Mouse (Mus musculus): Measurements from ENCODE around the gene Ebp. TPM values are rescaled to one million over a fixed set of nuclear protein-coding genes. Genes with fewer than 3 reads are reported as not detected.

Ebp gene
- polyA plus RNA-seq, 1 experiment from 2014 or later: 53.4 TPM

- DNase-seq (ENCODE audit: low spot score): no peak
Observed at GRCm38 (mm10) chrX:8192126-8192639, 1.1 kb downstream of the Ebp start.

DNA sequence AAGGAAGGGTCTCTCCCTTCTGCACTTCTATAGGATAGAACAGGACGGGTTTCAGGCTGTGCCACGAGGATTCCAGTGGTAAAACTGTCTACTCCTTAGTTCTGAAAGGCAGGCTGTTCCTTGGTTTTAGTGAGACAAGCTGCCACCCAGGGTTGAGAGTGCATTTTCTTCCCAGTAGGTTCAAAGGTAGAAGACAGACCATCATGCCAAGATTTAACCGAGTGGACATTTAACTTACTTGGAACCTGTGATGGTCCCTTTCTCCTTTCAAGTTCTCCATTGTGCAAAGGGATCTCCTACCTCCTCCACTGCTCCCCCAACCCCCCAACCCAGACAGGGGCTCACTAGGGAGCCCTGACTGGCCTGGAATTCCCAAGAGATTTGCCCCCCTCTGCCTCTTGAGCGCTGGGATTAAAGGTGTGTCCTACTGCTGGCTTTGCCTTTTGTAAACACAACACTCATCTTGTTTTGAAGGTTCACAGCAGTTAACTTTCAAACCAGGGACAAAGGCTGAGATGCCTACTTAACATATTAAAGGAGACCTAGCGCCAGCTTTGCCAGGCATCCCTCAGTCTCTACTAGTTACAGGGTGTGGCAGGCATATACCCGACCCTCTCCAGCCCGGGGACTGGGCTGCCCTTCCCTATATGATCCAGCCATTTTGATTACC, 10.3 kb downstream of the Ebp start:
- DNase-seq (ENCODE audit: low spot score): no peak

- no peak for DNase-seq (ENCODE audit: low spot score)
Observed at GRCm38 (mm10) chrX:8179646-8180045, 13.7 kb downstream of the Ebp start.

DNA sequence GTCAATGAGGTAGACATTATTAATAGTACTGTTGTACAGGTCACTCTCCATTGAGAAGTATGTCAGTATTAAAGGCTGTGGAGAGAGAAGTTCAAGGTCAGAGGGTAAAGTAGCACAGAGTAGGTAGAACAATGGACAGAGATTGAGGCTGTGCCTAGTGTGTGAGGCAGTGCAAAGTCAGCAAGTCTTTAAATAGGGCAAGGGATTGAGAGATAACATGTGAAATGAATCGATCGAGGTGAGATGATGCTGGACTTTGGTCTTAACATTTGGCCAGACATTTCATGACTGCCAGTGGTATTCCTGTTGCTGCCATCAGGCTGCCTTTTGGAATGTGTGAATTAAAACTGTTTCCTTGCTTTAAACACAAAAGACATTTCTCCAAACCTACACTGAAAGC, 14.4 kb downstream of the Ebp start:
- no peak for DNase-seq (ENCODE audit: low spot score)

GRCm38 (mm10) chrX:8175504-8176385, 17.6 kb downstream of the Ebp start, which contains the start of gene Tbc1d25:
Tbc1d25 (minus strand) TSS chrX:8176181.
- DNase-seq (ENCODE audit: low spot score): peak; percentile 87

DNA sequence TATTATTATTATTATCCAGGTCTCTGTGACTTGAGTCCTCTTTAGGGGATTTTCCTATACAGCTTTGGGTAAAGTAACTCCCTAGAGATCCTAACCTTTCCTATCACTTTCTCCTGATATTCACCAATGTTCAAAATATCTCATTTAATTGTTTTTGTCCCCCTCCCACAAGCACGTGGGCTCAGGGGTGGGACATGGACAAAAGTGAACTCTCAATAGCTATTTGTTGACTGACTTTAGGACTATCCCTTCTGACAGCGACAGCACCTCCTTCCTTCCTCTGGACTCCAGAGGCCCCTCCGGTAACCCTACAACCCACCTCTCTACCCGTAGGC, 18.2 kb downstream of the Ebp start:
- DNase-seq (ENCODE audit: low spot score): no peak

DNA sequence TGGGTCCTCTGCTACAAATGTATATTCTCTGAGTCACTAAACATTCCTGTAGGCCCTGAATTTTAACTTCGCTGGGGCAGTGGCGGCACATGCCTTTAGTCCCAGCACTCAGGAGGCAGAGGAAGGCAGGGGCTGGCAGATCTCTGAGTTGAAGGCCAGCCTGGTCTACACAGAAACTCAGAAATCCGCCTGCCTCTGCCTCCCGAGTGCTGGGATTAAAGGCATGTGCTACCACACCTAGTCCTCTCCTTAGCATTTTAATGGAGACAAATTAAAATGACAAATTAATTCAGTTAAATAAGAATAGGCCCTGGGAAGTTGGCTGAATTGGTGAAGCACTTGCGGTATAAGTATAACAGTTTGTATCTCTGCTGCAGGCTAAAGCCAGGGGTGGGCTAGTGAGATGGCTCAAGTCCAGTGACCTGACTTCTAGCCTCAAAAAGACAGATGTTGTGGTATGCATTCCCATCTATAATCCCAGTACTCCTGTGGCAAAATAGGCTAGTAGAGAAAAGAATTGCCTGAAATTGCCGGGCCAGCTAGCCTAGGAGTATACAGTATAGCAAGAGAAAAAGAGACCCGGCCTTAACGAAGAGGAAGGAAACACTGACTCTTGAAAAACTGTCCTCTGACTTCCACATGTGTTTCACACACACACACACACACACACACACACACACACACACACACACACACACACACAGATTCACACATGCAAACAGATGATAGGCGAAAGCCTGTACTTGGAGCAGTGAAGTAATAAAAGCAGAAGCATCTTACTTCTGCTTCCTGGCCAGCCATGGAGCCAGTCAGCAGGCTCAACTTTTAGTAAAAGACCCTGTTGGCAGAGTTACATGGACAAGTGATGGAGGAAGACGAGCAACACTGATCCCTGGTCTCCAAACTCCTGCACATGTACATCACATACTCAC, 25.3 kb downstream of the Ebp start:
- DNase-seq (ENCODE audit: low spot score): no peak

- DNase-seq (ENCODE audit: low spot score): no peak
Observed at GRCm38 (mm10) chrX:8164471-8164870, 28.8 kb downstream of the Ebp start.

DNA sequence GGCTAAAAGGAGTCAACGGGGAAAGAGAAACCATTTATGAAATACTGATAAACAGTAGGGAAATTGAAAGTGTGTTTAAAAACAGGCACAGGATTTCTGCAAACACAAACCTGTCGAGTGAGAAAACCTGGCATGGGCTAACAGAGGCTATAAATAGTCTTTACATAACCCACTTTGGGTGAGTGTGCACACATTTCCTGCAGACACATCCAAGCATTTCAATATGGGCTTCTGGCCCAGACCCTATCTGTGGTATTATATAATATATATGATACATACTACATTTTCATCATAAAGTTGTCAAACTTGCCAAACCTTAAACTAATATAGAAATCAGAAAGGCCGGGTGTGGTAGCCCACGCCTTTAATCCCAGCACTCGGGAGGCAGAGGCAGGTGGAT, 30.2 kb downstream of the Ebp start:
- DNase-seq (ENCODE audit: low spot score): no peak

GRCm38 (mm10) chrX:8145153-8145991, 47.9 kb downstream of the Ebp start, which contains the start of gene Rbm3:
Rbm3 (minus strand) TSS chrX:8145880.
- DNase-seq (ENCODE audit: low spot score): peak; percentile 89

DNA sequence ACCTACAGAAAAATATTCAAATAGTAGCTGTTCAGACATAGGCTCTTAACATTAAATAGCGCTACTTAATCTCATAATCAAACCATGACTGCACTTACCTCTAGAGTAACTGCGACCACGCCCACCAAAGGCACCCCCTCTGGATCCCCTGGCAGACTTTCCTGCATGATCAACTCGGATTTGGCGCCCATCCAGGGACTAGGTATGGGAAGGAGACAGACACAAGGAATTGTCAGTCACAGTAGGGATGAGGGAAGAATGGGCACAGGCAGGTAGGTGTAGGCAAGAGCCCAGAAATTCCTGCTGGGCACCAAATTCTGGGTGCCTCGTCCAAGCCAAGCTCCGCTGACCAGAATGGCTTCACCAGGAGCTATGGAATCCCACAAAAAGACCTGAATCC, 49.6 kb downstream of the Ebp start:
- no peak for DNase-seq (ENCODE audit: low spot score)

GRCm38 (mm10) chrX:8142948-8143347, 50.4 kb downstream of the Ebp start:
- DNase-seq (ENCODE audit: low spot score): no peak

DNA sequence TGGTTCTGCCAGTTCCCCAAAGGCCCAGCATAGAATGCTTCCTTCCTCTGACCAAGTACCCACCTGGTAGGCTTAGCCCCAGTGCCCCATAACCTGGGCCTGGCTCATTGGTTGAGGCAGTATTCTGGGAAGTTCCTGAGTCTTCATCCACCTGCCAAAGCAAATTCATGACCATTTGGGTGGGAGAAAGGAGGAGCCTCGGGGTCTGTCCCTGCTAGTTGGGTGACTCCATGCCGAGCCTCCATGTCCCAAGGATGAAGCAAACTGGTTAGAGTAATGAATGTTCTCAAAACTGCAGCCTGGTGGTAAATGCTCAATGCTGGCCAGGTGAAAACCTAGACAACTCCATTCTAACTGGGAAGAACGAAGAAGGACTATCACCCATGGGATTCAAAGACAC, 52.3 kb downstream of the Ebp start:
- no peak for DNase-seq (ENCODE audit: low spot score)

DNA sequence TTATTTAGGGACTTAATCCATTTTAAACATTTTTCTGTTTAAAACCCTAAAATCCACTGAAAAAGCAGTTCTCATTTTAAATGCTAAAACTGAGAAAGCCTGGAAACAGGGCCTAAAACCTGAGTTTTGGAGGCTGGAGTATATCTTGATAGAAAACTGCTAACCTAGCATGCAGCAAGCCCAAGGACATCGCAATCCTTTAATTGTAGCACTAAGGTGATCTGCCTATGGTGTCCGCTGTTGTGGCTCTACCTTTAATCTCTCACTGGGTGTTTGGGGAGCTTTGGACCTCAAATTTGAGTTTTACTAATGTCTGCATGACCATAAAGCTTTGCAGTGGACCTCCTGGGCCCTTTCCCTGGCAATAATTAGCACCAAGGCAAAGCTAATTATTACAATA, 52.9 kb downstream of the Ebp start:
- no peak for DNase-seq (ENCODE audit: low spot score)

DNA sequence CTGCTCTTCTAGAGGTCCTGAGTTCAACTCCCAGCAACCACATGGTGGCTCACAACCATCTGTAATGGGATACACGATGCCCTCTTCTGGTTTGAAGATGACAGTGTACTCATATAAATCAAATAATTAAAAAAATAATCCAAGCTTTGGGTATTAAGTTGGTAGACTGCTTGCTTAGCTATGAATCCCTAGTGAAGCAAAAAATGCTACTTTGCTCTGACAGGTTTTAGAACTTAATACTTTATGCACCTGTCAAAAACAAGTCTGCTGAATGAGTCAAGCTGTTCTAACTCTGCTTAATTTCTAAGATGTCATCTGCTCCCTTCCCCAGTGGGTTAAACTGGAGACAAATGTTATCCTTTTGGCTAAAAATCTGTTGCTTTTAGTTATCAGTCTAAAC, 53.8 kb downstream of the Ebp start:
- no peak for DNase-seq (ENCODE audit: low spot score)

GRCm38 (mm10) chrX:8135886-8136285, 57.4 kb downstream of the Ebp start:
- no peak for DNase-seq (ENCODE audit: low spot score)

Data from thymus, postnatal 0 days (tissue).